Mouse (Mus musculus) layer of hippocampus, postnatal 14 days (tissue): Measurements from ENCODE around the gene Olfr1014. TPM values are rescaled to one million over a fixed set of nuclear protein-coding genes. Genes with fewer than 3 reads are reported as not detected.

Source experiments
- DNase-seq, 2 experiments: peaks; one replicate each; pipeline ENCODE4 v3.0.0; 2021 to 2022; ENCODE audit warnings: low spot score in 2 of 2, mixed read lengths in 1 of 2
- long read RNA-seq, 2 experiments: library from polyadenylated mRNA; stranded (forward); transcript quantifications; one replicate each; pipeline ENCODE4 v2.0.0; 2021
- total RNA-seq, 2 experiments: library from RNA; stranded (reverse); gene quantifications; 2 replicates each; pipeline ENCODE4 v1.2.3; 2021

The Olfr1014 gene
- not detected for total RNA-seq
- long read RNA-seq, experiment 1 = 0 reads
- long read RNA-seq, experiment 2 = 0 reads

- DNase-seq = no peak
These were observed at the start of gene Olfr1014 for GRCm38 (mm10) chr2:85772413-85772812. Gene Olfr1014 (plus strand): TSS chr2:85772713.

- DNase-seq = peak in 1 of 2 experiments; percentile 49
These were observed 46.7 kb upstream of the Olfr1014 start for GRCm38 (mm10) chr2:85725793-85726192.

- DNase-seq = no peak
These were observed 18.7 kb upstream of the Olfr1014 start for GRCm38 (mm10) chr2:85753822-85754221.

GRCm38 (mm10) chr2:85762666-85763065, 9.8 kb upstream of the Olfr1014 start, which contains the start of gene Olfr1012:
Gene Olfr1012 (minus strand): TSS chr2:85762766.
- DNase-seq = no peak

- DNase-seq = no peak
These were observed 5.7 kb upstream of the Olfr1014 start, which contains the start of gene Olfr1013 for GRCm38 (mm10) chr2:85766798-85767197. Gene Olfr1013 (plus strand): TSS chr2:85767098.

GRCm38 (mm10) chr2:85781717-85782116, 9.2 kb downstream of the Olfr1014 start, which contains the start of gene Olfr1015:
Gene Olfr1015 (plus strand): TSS chr2:85782017.
- DNase-seq = no peak

GRCm38 (mm10) chr2:85792331-85792730, 19.8 kb downstream of the Olfr1014 start:
- DNase-seq = no peak

- no peak for DNase-seq
These were observed 29.9 kb downstream of the Olfr1014 start, which contains the start of gene Olfr1016 for GRCm38 (mm10) chr2:85802444-85802843. Gene Olfr1016 (minus strand): TSS chr2:85802544.

GRCm38 (mm10) chr2:85804501-85804900, 32.0 kb downstream of the Olfr1014 start:
- no peak for DNase-seq

- no peak for DNase-seq
These were observed 45.7 kb downstream of the Olfr1014 start, which contains the start of gene Olfr1018 for GRCm38 (mm10) chr2:85818179-85818578. Gene Olfr1018 (plus strand): TSS chr2:85818479.

Other genes starting within 250 kb of the Olfr1014 start
- gene Olfr996, start 193.5 kb upstream of the Olfr1014 start, total RNA-seq = not detected
- not detected for gene Olfr998, start 183.8 kb upstream of the Olfr1014 start, total RNA-seq
- not detected for gene Olfr1000, start 160.8 kb upstream of the Olfr1014 start, total RNA-seq
- gene Olfr1002, start 122.0 kb upstream of the Olfr1014 start, total RNA-seq = not detected
- not detected for gene Olfr154, start 108.3 kb upstream of the Olfr1014 start, total RNA-seq
- gene Olfr1006, start 93.9 kb upstream of the Olfr1014 start, total RNA-seq = not detected
- gene Olfr1008, start 83.3 kb upstream of the Olfr1014 start, total RNA-seq = not detected
- not detected for gene Olfr1009, start 57.3 kb upstream of the Olfr1014 start, total RNA-seq
- gene Olfr1012, start 9.9 kb upstream of the Olfr1014 start, total RNA-seq = not detected
- not detected for gene Olfr1013, start 5.6 kb upstream of the Olfr1014 start, total RNA-seq
- not detected for gene Olfr1015, start 9.3 kb downstream of the Olfr1014 start, total RNA-seq
- not detected for gene Olfr1016, start 29.8 kb downstream of the Olfr1014 start, total RNA-seq
- not detected for gene Olfr1018, start 45.8 kb downstream of the Olfr1014 start, total RNA-seq
- not detected for gene Olfr1019, start 72.8 kb downstream of the Olfr1014 start, total RNA-seq
- gene Olfr1020, start 74.3 kb downstream of the Olfr1014 start, total RNA-seq = not detected
- not detected for gene Olfr1022, start 95.9 kb downstream of the Olfr1014 start, total RNA-seq
- not detected for gene Olfr1023, start 112.9 kb downstream of the Olfr1014 start, total RNA-seq
- not detected for gene Olfr1024, start 132.3 kb downstream of the Olfr1014 start, total RNA-seq
- gene Olfr1025-ps1, start 142.5 kb downstream of the Olfr1014 start, total RNA-seq = not detected
- gene Olfr1026, start 148.8 kb downstream of the Olfr1014 start, total RNA-seq = not detected
- gene Olfr1028, start 177.7 kb downstream of the Olfr1014 start, total RNA-seq = not detected
- not detected for gene Olfr1029, start 201.2 kb downstream of the Olfr1014 start, total RNA-seq
- not detected for gene Olfr1030, start 206.6 kb downstream of the Olfr1014 start, total RNA-seq
- gene Olfr1031, start 217.6 kb downstream of the Olfr1014 start, total RNA-seq = not detected
- gene Olfr1032, start 232.8 kb downstream of the Olfr1014 start, total RNA-seq = not detected
- gene Olfr1033, start 247.9 kb downstream of the Olfr1014 start, total RNA-seq = not detected